ENCODE assay signal across 11 mouse cellular contexts in genomic region chr13:101764111-101764510, GRCm38 (mm10). TPM values are rescaled to one million over a fixed set of nuclear protein-coding genes. Genes with fewer than 3 reads are reported as not detected.
A peak's percentile ranks its signal among the peaks of the same experiment; 100 is the strongest.
DNase-seq lines count a peak whose midpoint lies in the region; ATAC-seq and TF ChIP-seq lines count a peak whose summit lies in the region.
"Had no signal": no experiment of that assay in that cellular context is flagged by ENCODE, and none has a peak within 500 bp of the region (broad histone marks: within the 10 kb centered on the region; RNA-seq: fewer than 3 reads in every experiment).

No protein-coding gene starts in this region.

- 0 out of 2 replicates have a peak overlapping the region, but pooled peaks have one; percentile 11 for H3K4me2 ChIP-seq in heart, embryonic 14.5 days (ENCODE audit: low read length)
- peak overlapping the region; percentile 21 for H3K4me2 ChIP-seq in intestine, embryonic 14.5 days (ENCODE audit: low read length)
- peak overlapping the region; percentile 44 for H3K4me2 ChIP-seq in liver, embryonic 13.5 days
- H3K4me2 ChIP-seq: heart, embryonic 11.5 days had no signal

- H3K9me3 ChIP-seq in heart, embryonic 14.5 days (ENCODE audit: control insufficient read depth, low read length): no peaks in the 10 kb centered on the region
- H3K9me3 ChIP-seq in E14TG2a.4 (ENCODE audit: low read length): no peaks in the 10 kb centered on the region
- no peaks in the 10 kb centered on the region for H3K9me3 ChIP-seq in intestine, embryonic 14.5 days (ENCODE audit: control insufficient read depth, low read length)
- H3K9me3 ChIP-seq in liver, embryonic 13.5 days (replicated peaks): no peaks in the 10 kb centered on the region

- no peaks in the 10 kb centered on the region for H3K36me3 ChIP-seq in heart, embryonic 14.5 days (ENCODE audit: control insufficient read depth, insufficient read depth, low read length)
- H3K36me3 ChIP-seq in E14TG2a.4 (ENCODE audit: insufficient read depth, low read length): no peaks in the 10 kb centered on the region
- H3K36me3 ChIP-seq in intestine, embryonic 14.5 days (ENCODE audit: control insufficient read depth, insufficient read depth, low read length): no peaks in the 10 kb centered on the region; the same call in 1 of the 2 replicates
- H3K36me3 ChIP-seq in liver, embryonic 13.5 days: no peaks in the 10 kb centered on the region

- H3K4me1 ChIP-seq in heart, embryonic 14.5 days (ENCODE audit: control insufficient read depth in 2 of 2, insufficient read depth in 2 of 2, low read length in 2 of 2): peaks cover 32 to 73% of the 10 kb centered on the region in 2 experiments
- H3K4me1 ChIP-seq in E14TG2a.4 (replicated peaks; ENCODE audit: low read depth, low read length): peaks cover 69% of the 10 kb centered on the region
- H3K4me1 ChIP-seq in intestine, embryonic 14.5 days (replicated peaks; ENCODE audit: control insufficient read depth, insufficient read depth, low read length): peaks cover 66% of the 10 kb centered on the region
- peaks cover 83% of the 10 kb centered on the region for H3K4me1 ChIP-seq in liver, embryonic 13.5 days (replicated peaks)

- no peak overlapping the region for H3K27ac ChIP-seq in heart, embryonic 14.5 days (replicated peaks in 1 of 2; ENCODE audit: control insufficient read depth in 1 of 2, insufficient read depth in 1 of 2, low read depth in 2 of 2, low read length in 2 of 2)
- no peak overlapping the region for H3K27ac ChIP-seq in intestine, embryonic 14.5 days (ENCODE audit: low read depth)
- H3K27ac ChIP-seq in liver, embryonic 13.5 days: peak overlapping the region; percentile 47; the same call in 1 of the 2 replicates

- TF ChIP-seq CTCF in E14TG2a.4 (conservative IDR thresholded peaks at IDR 0.05; ENCODE audit: low read length): no peak

- no peak for DNase-seq in heart, postnatal 10 days
- DNase-seq in intestine, embryonic 14.5 days (ENCODE audit: low spot score): no peak
- no peak for DNase-seq in liver, embryonic 13.5 days
- no peak for DNase-seq in cerebellum, adult 9-10 months
- DNase-seq in MN1 (ENCODE audit: low spot score): no peak
- no peak for DNase-seq in retina, embryonic 14.5 days (ENCODE audit: low spot score)
- DNase-seq: adrenal gland, adult 8-10 months had no signal

- intact Hi-C loops in heart, postnatal 10 days (cut with DNase I): loop anchor here (5.0 kb wide), 1 partner anchor 273 kb away; no protein-coding TSS in a partner anchor

- H3K4me3 ChIP-seq in heart, embryonic 14.5 days (ENCODE audit: control insufficient read depth in 1 of 2, insufficient read depth in 1 of 2, low read depth in 1 of 2, low read length in 2 of 2): no peak overlapping the region
- H3K4me3 ChIP-seq in E14TG2a.4 (replicated peaks; ENCODE audit: low read length): 0 out of 2 replicates have a peak overlapping the region, but pooled peaks have one; percentile 13
- H3K4me3 ChIP-seq in intestine, embryonic 14.5 days (ENCODE audit: low read depth, low read length): no peak overlapping the region
- peak overlapping the region; percentile 6; the same call in 1 of the 2 replicates for H3K4me3 ChIP-seq in liver, embryonic 13.5 days (replicated peaks)

- 83% methylated on average over 5 of the region's 5 CpGs for WGBS in heart, embryonic 14.5 days
- 53% methylated on average over 5 of the region's 5 CpGs for WGBS in intestine, embryonic 14.5 days
- 76% methylated on average over 5 of the region's 5 CpGs for WGBS in liver, embryonic 13.5 days (ENCODE audit: insufficient replicate concordance)

- ATAC-seq in heart, embryonic 14.5 days (ENCODE audit: insufficient number of reproducible peaks, insufficient read depth, low FRiP score, low read depth): no peak
- no peak for ATAC-seq in intestine, embryonic 14.5 days (replicated peaks; ENCODE audit: low FRiP score, low TSS enrichment, low read depth)
- ATAC-seq in liver, embryonic 13.5 days (ENCODE audit: low read depth): no peak

- H3K9ac ChIP-seq in heart, embryonic 14.5 days (ENCODE audit: low read length): no peak overlapping the region
- no peak overlapping the region for H3K9ac ChIP-seq in intestine, embryonic 14.5 days (ENCODE audit: low read length)
- no peak overlapping the region for H3K9ac ChIP-seq in liver, embryonic 13.5 days

- no peaks in the 10 kb centered on the region for H3K27me3 ChIP-seq in heart, embryonic 14.5 days (ENCODE audit: control insufficient read depth, insufficient read depth, low read length)
- peaks cover 9% of the 10 kb centered on the region for H3K27me3 ChIP-seq in E14TG2a.4 (ENCODE audit: insufficient read depth, low read length)
- no peaks in the 10 kb centered on the region for H3K27me3 ChIP-seq in intestine, embryonic 14.5 days (replicated peaks; ENCODE audit: control insufficient read depth, insufficient read depth, low read length)
- H3K27me3 ChIP-seq in liver, embryonic 13.5 days: no peaks in the 10 kb centered on the region
- H3K27me3 ChIP-seq: CH12.LX had no signal

RNA-seq across cellular contexts. Expression of gene Pik3r1, which starts 3.9 kb away (rescaled TPM):
- polyA plus RNA-seq in heart, embryonic 14.5 days (2014; fragmentation: Nextera tagmentation; extraction: Ambion mirVana): 23.2 and 26.2 TPM in 2 replicates
- 10 to 100 TPM; 42.0 to 84.3 TPM for total RNA-seq in heart, postnatal 10 days (2021)
- 52.6 and 57.4 TPM in 2 replicates for polyA plus RNA-seq in intestine, embryonic 14.5 days (2014; fragmentation: Nextera tagmentation; extraction: Ambion mirVana)
- 18.0 and 20.7 TPM in 2 replicates for polyA plus RNA-seq in liver, embryonic 13.5 days (2015; fragmentation: Nextera tagmentation; extraction: Ambion mirVana)

Comparison
In these comparisons a context has a peak if more than half of its experiments do, and no peak if none do; other contexts are left out.
1. H3K4me3 ChIP-seq: peak in E14TG2a.4 (single experiment) and liver, embryonic 13.5 days (single experiment); none in heart, embryonic 14.5 days (0 of 2) and intestine, embryonic 14.5 days (single experiment).
2. Peak in every context shown above with its lines, with median percentiles within 50 percentile points of each other: H3K4me2 ChIP-seq.